Mouse (Mus musculus) ES-Bruce4 (cell line): ENCODE results near the gene Inhba. TPM values are rescaled to one million over a fixed set of nuclear protein-coding genes. Genes with fewer than 3 reads are reported as not detected.

Source experiments
- H3K27ac ChIP-seq: 2 replicates; pipeline ENCODE4 v1.5.1; 2012; ENCODE audit warnings: low read length, inconsistent platforms; ENCODE audit not compliant: insufficient read depth
- H3K27me3 ChIP-seq: 2 replicates; pipeline ENCODE4 v1.6.1; 2012; ENCODE audit warnings: mild to moderate bottlenecking, low read length, inconsistent platforms; ENCODE audit not compliant: control insufficient read depth, poor library complexity, insufficient read depth, severe bottlenecking
- H3K36me3 ChIP-seq: 2 replicates; pipeline ENCODE4 v1.6.1; 2012; ENCODE audit warnings: inconsistent platforms, mild to moderate bottlenecking, low read length, moderate library complexity; ENCODE audit not compliant: control insufficient read depth, poor library complexity, insufficient read depth, severe bottlenecking
- H3K4me1 ChIP-seq: one replicate; pipeline ENCODE4 v1.8.1; 2011; ENCODE audit warnings: low read length; ENCODE audit not compliant: control insufficient read depth, insufficient read depth
- H3K4me3 ChIP-seq: 2 replicates; pipeline ENCODE4 v1.5.1; 2011; ENCODE audit warnings: low read depth, mild to moderate bottlenecking, low read length
- H3K9ac ChIP-seq: 2 replicates; pipeline ENCODE4 v1.6.1; 2012; ENCODE audit warnings: low read depth, mild to moderate bottlenecking, inconsistent platforms; ENCODE audit not compliant: poor library complexity, severe bottlenecking
- H3K9me3 ChIP-seq: replicated peaks from 2 replicates; pipeline ENCODE4 v1.6.1; 2012; ENCODE audit warnings: mild to moderate bottlenecking, low read length, inconsistent platforms; ENCODE audit not compliant: control insufficient read depth, poor library complexity, insufficient read depth, severe bottlenecking
- CTCF ChIP-seq: IDR thresholded peaks from one replicate; pipeline ENCODE4 v1.8.1; 2011; ENCODE audit warnings: low read depth, low read length
- EP300 ChIP-seq: IDR thresholded peaks from 2 replicates; pipeline ENCODE4 v1.6.1; 2011; ENCODE audit warnings: low read depth, low read length; ENCODE audit not compliant: insufficient read depth
- POLR2A ChIP-seq: IDR thresholded peaks from one replicate; pipeline ENCODE4 v1.8.1; 2011; ENCODE audit warnings: low read length; ENCODE audit not compliant: insufficient read depth
- polyA plus RNA-seq: library from polyadenylated mRNA; stranded (reverse); fragments of >200 nt; gene quantifications from 2 replicates; pipeline ENCODE4 v1.2.4, GENCODE M21; 2011; ENCODE audit warnings: low read depth; ENCODE audit not compliant: missing spikeins, insufficient read depth, insufficient read length

Inhba gene
- polyA plus RNA-seq, 1 experiment: 6.4 TPM

DNA sequence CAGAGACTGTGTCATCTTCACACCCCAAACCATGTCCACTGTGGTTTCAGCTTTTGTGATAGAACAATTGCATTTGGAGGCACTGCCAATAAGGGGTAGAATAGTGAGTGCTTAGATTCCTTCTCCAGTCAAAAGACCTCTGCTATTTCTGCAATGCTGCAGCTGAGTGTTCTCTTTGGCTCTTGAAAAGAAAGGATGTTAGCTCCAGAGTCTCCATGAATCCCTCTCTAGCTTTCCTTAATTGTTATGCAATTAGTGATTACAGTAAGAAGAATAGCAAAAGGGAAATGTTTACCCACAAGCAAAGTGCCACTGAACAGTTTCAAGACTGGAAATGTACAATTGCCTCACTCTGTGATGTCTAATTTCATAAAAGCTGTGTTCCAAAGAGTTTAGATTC lies 20.8 kb downstream of the Inhba start:
- Histone ChIP-seq H3K9ac (no peak overlapping the region), H3K27ac (no peak overlapping the region), H3K4me1 (no peaks in the 10 kb centered on the region), H3K27me3 (no peaks in the 10 kb centered on the region), H3K36me3 (no peaks in the 10 kb centered on the region), H3K4me3 (no peak overlapping the region), H3K9me3 (no peaks in the 10 kb centered on the region)
- TF ChIP-seq CTCF (no peak), POLR2A (no peak), EP300 (no peak)

DNA sequence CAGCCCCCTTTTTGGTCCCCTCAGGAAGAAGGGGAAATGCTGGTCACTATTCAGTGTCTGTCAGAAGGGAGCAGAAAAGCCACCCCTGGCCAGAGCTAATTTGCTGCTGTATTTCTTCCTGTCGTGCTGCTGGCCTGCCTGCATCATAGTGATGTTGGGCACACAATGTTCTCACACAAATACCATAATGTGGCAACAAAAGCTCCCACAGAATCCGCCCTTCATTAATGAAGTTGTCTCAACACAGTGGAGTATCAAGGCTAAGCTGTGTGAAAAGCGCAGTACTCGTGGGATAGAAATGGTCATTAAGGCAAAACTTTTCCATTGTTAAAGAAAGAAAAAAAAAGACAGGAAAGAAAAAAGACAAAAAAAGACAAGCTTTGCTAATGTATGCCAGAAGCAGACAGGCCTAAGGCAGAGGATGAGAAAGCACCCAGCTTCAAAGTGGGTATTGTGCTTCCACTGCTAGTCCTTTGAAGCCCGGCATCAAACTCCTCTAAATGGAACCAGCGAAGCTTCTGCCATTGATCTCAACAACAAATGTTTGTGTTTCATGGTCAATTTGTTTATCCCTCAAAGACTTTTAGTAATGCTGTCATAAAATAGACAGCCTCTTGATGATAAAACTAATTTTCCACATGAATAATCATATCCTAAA lies 21.4 kb downstream of the Inhba start:
- no peaks in the 10 kb centered on the region for H3K36me3 ChIP-seq
- no peaks in the 10 kb centered on the region for H3K9me3 ChIP-seq
- no peak overlapping the region for H3K4me3 ChIP-seq
- TF ChIP-seq POLR2A (no peak), CTCF (no peak), EP300 (no peak)
- H3K27me3 ChIP-seq: no peaks in the 10 kb centered on the region
- H3K9ac ChIP-seq: no peak overlapping the region
- H3K4me1 ChIP-seq: no peaks in the 10 kb centered on the region
- H3K27ac ChIP-seq: no peak overlapping the region

DNA sequence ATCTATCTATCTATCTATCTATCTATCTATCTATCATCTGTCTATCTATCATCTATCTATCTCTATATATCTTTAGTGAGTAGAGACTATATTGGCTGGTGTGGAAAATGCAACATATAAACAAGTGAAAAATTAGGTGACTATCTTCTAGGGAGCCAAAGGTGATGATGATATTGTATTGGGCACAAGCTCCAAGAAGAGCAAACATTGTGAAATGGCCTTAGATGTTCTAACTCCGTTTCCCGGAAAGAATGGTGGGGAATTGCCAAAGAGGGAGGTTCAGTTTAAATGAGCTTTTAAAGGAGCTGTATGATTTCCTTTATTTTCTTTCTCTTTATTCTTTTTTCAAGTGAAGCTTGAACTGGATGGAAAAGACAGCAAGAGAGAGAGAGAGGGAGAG lies 57.4 kb downstream of the Inhba start:
- no peak for TF ChIP-seq CTCF
- no peak for TF ChIP-seq EP300
- TF ChIP-seq POLR2A: no peak
- H3K27me3 ChIP-seq: no peaks in the 10 kb centered on the region
- H3K9ac ChIP-seq: no peak overlapping the region
- H3K4me3 ChIP-seq: no peak overlapping the region
- no peaks in the 10 kb centered on the region for H3K9me3 ChIP-seq
- H3K36me3 ChIP-seq: no peaks in the 10 kb centered on the region
- no peak overlapping the region for H3K27ac ChIP-seq
- no peaks in the 10 kb centered on the region for H3K4me1 ChIP-seq

DNA sequence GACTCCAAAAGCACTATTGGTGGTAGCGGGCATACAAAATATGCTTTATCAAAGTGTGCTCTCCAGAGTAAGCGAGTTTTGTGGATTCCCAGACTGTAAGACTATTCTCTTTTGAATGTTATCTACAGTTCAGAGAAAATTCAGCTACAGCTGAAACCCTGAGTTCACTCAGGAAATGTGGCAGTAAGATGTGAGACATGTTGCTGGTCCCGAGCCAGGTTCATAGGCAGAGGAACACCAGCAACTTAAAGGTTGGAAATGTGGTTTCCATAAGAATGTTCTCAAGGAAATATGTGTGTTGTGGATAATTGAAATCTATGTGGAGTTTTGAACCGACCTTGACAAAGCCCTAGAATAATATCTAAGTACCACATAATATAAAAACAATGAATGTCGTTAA lies 65.6 kb downstream of the Inhba start:
- H3K36me3 ChIP-seq: no peaks in the 10 kb centered on the region
- TF ChIP-seq POLR2A (no peak), CTCF (no peak), EP300 (no peak)
- no peak overlapping the region for H3K9ac ChIP-seq
- H3K4me3 ChIP-seq: no peak overlapping the region
- no peak overlapping the region for H3K27ac ChIP-seq
- no peaks in the 10 kb centered on the region for H3K9me3 ChIP-seq
- no peaks in the 10 kb centered on the region for H3K27me3 ChIP-seq
- H3K4me1 ChIP-seq: no peaks in the 10 kb centered on the region

DNA sequence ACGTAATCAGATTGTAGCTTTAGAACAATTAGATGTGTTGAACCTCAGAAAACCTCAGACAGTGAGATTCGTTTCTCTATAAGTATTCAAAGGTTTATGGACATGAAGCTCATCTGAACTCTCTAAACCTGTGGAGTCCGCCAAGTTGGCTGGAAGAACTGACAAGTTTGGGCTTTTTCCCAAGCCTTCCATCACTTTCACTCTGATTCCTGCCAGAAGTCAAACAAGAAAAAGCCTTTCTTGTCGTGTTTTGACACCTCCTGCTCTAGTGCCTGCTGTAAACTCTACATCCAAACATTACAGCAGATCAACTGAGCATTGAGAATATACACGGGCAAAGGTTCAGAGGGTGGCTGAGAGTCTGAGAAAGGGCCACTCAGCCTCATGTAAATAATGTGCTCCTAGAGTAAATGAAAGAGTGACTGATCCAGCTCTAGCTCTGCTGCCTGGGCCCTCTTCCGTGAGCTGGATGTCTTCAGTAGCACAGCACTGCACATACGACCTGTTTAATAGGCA lies 66.6 kb downstream of the Inhba start:
- TF ChIP-seq EP300: no peak
- no peak for TF ChIP-seq POLR2A
- TF ChIP-seq CTCF: no peak
- Histone ChIP-seq H3K4me1 (no peaks in the 10 kb centered on the region), H3K27me3 (no peaks in the 10 kb centered on the region), H3K4me3 (no peak overlapping the region), H3K36me3 (no peaks in the 10 kb centered on the region), H3K9me3 (no peaks in the 10 kb centered on the region), H3K27ac (no peak overlapping the region), H3K9ac (no peak overlapping the region)

DNA sequence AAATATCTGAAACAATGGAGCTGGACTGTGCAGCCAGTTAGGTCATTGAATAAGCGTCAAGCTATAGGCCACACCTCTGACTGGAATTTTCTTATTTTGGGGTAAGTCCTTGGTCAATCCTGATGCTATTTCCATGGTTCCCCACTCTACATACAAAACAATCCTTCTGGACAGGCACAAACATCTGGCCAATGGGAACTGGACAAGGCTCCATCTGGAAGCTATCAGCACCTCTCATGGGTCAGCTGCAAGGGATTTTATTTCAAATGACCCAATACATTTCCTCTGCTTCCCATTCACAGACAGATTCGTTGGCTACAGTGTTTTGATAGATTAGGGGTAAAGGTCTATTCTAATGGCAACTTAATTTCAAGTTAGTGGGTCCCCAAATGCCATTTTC lies 68.6 kb downstream of the Inhba start:
- Histone ChIP-seq H3K4me3 (no peak overlapping the region), H3K9ac (no peak overlapping the region), H3K27me3 (no peaks in the 10 kb centered on the region), H3K36me3 (no peaks in the 10 kb centered on the region), H3K9me3 (no peaks in the 10 kb centered on the region), H3K4me1 (no peaks in the 10 kb centered on the region), H3K27ac (no peak overlapping the region)
- TF ChIP-seq EP300 (no peak), POLR2A (no peak), CTCF (no peak)
